Mouse (Mus musculus): ENCODE data around the gene Olfr957. TPM values are rescaled to one million over a fixed set of nuclear protein-coding genes. Genes with fewer than 3 reads are reported as not detected.

The Olfr957 gene
- not detected for polyA plus RNA-seq (2017; shearing (Covaris generic))

DNA sequence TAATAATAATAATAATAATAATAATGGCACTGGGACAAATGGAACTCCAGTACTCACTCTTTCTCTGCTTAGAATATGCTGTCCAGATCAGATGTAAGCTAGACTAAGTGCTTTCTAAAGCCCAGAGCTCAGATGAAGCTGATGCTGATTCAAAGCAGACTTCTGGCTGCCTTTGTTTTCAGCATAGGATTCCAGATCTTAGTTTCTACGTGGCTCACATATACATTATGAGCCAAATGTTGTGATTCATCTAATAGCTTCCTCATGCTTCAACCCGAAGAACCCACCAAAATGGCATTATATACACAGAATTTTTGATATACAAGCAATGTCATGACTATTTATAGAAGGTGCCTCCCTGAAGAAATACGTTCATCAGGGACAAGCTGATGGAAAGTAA, at the start of gene Olfr957:
Gene Olfr957, minus strand, starts transcription at position 279 of the 400 bp plus-strand sequence.

DNA sequence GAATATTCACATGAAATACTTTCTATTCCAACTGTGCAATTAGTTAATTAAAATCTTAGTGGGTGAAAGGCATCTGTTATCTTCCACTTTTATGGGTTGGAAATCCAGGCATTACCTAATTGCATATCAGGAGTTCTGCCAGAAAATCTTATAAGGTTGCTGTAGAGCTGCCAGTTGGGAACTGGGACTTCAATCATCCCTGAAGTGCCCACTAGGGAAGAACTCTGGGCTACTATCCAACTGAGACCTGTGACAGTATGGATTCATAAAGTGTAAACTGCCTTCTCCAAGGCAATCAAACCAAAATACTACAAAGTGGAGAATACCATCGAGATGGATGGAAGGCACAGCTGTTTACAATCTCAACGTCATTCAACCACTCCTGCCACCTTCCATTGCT, 38.3 kb upstream of the Olfr957 start, which contains the start of gene Olfr958:
Gene Olfr958, minus strand, starts transcription at position 109 of the 400 bp plus-strand sequence.

DNA sequence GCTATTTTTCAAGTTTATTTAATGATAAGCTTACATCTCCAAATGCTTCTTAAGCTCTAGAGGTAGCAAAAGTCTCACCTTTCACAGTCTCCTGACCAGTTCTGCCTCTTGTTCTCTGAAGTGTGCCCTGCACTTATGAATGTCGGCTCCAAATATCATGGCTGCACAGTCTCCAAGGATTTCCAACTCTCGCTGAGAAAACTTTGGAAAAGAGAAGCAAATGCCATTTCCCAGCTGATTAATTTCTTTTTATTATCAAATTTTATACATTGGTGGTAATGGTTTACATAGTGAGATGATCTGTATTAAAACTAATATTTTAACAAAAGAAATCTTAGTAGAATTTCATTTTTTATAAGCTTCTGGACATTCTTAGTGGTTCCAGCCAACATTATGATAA, 21.7 kb downstream of the Olfr957 start, which contains the start of gene Olfr44:
Gene Olfr44, minus strand, starts transcription at position 101 of the 400 bp plus-strand sequence.

DNA sequence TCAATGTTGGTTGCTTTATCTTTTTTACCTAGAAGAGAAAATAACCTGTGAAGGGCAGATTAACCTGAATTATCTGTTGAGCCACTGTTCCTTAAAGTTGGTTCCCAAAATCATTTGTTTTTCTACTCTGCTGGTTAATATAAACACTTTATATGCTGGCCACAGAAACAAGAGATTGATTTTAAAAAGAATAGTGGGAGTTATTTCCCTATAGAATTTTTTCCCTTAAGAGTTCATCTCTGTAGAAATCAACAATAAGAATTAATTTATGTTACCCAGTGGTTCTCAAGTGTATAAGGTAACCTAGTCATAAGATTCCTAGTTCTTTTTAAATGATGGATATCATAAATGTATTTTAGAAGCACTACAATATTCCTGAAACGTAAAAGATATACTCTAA, 43.8 kb downstream of the Olfr957 start, which contains the start of gene Olfr955:
Gene Olfr955, minus strand, starts transcription at position 101 of the 400 bp plus-strand sequence.

Other genes with a start within 250 kb of the Olfr957 start
- not detected for gene Olfr945, start 239.0 kb downstream of the Olfr957 start, polyA plus RNA-seq (2017; shearing (Covaris generic))
- not detected for gene Olfr948, start 189.8 kb downstream of the Olfr957 start, polyA plus RNA-seq (2017; shearing (Covaris generic))
- not detected for gene Olfr951, start 128.4 kb downstream of the Olfr957 start, polyA plus RNA-seq (2017; shearing (Covaris generic))
- not detected for gene Olfr952, start 88.7 kb downstream of the Olfr957 start, polyA plus RNA-seq (2017; shearing (Covaris generic))
- not detected for gene Olfr954, start 59.1 kb downstream of the Olfr957 start, polyA plus RNA-seq (2017; shearing (Covaris generic))
- gene Olfr955, start 43.9 kb downstream of the Olfr957 start, polyA plus RNA-seq (2017; shearing (Covaris generic)) = not detected
- not detected for gene Olfr44, start 21.8 kb downstream of the Olfr957 start, polyA plus RNA-seq (2017; shearing (Covaris generic))
- gene Olfr958, start 38.2 kb upstream of the Olfr957 start, polyA plus RNA-seq (2017; shearing (Covaris generic)) = 0.40 TPM
- gene Olfr959, start 59.8 kb upstream of the Olfr957 start, polyA plus RNA-seq (2017; shearing (Covaris generic)) = not detected
- not detected for gene AW551984, start 88.6 kb upstream of the Olfr957 start, polyA plus RNA-seq (2017; shearing (Covaris generic))
- gene Olfr148, start 94.8 kb upstream of the Olfr957 start, polyA plus RNA-seq (2017; shearing (Covaris generic)) = not detected
- not detected for gene Olfr960, start 105.6 kb upstream of the Olfr957 start, polyA plus RNA-seq (2017; shearing (Covaris generic))
- not detected for gene Olfr961, start 129.3 kb upstream of the Olfr957 start, polyA plus RNA-seq (2017; shearing (Covaris generic))
- not detected for gene Olfr963, start 151.4 kb upstream of the Olfr957 start, polyA plus RNA-seq (2017; shearing (Covaris generic))
- not detected for gene Olfr149, start 191.3 kb upstream of the Olfr957 start, polyA plus RNA-seq (2017; shearing (Covaris generic))
- gene Olfr965, start 195.5 kb upstream of the Olfr957 start, polyA plus RNA-seq (2017; shearing (Covaris generic)) = not detected
- not detected for gene Olfr150, start 215.2 kb upstream of the Olfr957 start, polyA plus RNA-seq (2017; shearing (Covaris generic))
- gene Olfr967, start 230.4 kb upstream of the Olfr957 start, polyA plus RNA-seq (2017; shearing (Covaris generic)) = not detected

Data from effector memory CD4-positive, alpha-beta T cell, adult 5 months (primary cell).